Mouse (Mus musculus): ENCODE measurements around the gene Zcchc17.

GRCm38 (mm10) chr4:130322567-130322966 is 37.2 kb downstream of the Zcchc17 start:
- TF ChIP-seq POLR2A (IDR thresholded peaks at IDR 0.05; ENCODE audit: low read depth, low read length) (no peak), CTCF (conservative IDR thresholded peaks at IDR 0.05 in 1 of 2, IDR thresholded peaks at IDR 0.05 in 1 of 2; ENCODE audit: low read depth in 2 of 2, low read length in 2 of 2) (no peak), KAT2A (IDR thresholded peaks at IDR 0.05; ENCODE audit: insufficient replicate concordance, low read length) (no peak), SIN3A (IDR thresholded peaks at IDR 0.05; ENCODE audit: low read length) (no peak), IRF4 (IDR thresholded peaks at IDR 0.05; ENCODE audit: low read depth, low read length) (no peak), PAX5 (IDR thresholded peaks at IDR 0.05; ENCODE audit: low read length) (no peak), ZMIZ1 (IDR thresholded peaks at IDR 0.05; ENCODE audit: low read depth, low read length) (no peak), UBTF (IDR thresholded peaks at IDR 0.05; ENCODE audit: low read depth, low read length) (no peak), SMC3 (IDR thresholded peaks at IDR 0.05; ENCODE audit: low read depth, low read length) (no peak)
